Mouse (Mus musculus): ENCODE data around the gene Skor1.

The Skor1 gene

GRCm38 (mm10) chr9:63133659-63134058, 15.1 kb downstream of the Skor1 start:
- DNase-seq (ENCODE audit: low read depth) = no peak

GRCm38 (mm10) chr9:63132673-63133601, 15.8 kb downstream of the Skor1 start:
- peak; percentile 85 for DNase-seq (ENCODE audit: low read depth)

- no peak for DNase-seq (ENCODE audit: low read depth)
Measured at GRCm38 (mm10) chr9:63131957-63132602, 16.7 kb downstream of the Skor1 start.

DNA sequence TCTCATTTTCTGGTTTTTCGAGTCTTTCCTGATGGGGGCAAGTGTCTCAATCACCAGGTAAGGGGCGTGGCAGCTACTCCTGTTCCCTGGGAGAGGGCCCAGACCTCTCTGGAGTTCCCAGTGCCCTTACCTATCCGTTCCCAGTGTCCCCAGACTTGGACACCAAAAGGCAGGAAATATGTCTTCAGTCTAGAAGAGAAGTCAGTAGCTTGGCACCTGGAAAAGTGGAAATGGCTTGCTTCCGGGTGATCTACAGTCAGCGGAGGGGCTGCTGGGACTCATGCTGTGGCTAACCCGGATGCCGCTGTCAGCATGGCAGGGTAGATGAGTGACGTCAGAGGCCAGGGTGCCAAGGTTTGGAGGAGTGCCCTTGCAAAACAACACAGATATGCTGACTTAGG, 19.1 kb downstream of the Skor1 start:
- no peak for DNase-seq (ENCODE audit: low read depth)

- DNase-seq (ENCODE audit: low read depth) = no peak
Measured at GRCm38 (mm10) chr9:63124512-63124911, 24.2 kb downstream of the Skor1 start.

DNA sequence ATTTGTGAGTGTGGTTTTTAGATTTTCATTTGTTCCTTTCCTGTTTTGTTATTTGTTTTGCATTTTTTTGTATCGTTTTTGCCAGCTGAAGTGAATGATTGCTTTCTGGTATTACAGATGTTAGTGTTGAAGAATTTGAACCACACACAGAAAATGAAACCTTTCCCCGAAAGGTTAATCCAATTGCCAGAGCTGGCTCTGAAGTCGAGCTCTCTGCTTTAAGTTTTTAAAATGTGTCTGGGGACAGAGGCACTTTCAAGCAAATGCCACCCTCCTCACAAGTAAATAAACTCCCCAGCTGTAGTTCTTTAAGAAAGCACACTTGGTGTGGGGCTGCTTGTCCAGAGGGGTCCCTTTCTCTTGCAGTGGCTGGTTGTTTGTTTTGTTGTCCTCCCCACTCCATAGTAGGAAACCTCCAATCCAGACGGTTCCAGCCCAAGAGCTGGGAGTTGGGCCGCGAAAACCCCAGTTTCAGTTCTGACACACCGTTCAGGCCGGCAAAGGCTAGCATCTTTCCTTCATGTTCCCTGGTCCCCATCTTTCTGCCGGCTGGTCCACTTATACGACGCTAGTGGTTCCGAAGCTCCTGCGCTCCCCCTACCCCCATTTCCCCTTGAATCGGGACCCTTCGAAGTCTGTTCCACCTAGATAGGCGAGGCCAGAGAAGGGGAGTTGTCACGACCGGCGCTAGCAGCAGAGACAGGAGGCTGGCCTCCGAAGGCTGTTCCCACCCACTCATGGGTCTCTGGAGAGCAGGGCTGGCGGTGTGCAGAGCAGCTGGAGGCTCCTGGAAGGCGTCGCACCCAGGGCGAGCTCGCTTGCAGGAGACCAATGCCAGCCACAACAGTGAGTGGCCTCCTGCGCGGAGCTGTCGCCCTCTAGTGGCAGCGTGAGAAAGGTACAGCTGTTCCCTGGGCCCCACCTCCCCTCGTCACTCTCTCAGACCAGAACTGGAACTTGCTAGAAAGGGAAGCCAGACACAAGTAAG, 25.0 kb downstream of the Skor1 start:
- DNase-seq (ENCODE audit: low read depth) = peak; percentile 86

GRCm38 (mm10) chr9:63122161-63122833, 26.5 kb downstream of the Skor1 start:
- no peak for DNase-seq (ENCODE audit: low read depth)

- no peak for DNase-seq (ENCODE audit: low read depth)
Measured at GRCm38 (mm10) chr9:63118385-63118784, 30.4 kb downstream of the Skor1 start.

DNA sequence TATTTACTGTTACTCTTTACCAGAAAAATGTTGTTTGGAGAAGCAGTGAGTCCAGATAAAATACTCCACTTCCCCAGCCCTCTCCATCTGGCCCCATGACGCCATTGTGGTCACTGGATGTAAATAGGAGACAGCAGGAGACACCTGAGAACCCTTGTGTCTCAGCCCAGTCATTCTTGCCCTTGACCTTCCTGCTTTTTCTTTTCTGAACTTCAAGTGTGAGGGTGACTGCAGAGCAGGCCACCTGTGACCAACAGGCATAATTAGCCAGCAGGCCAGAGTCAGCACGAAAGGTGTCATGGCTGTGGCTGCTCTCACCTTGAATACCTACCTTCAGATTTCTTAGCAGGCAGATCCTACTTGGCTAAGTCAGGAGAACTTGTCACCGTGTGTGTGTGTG, 36.2 kb downstream of the Skor1 start:
- DNase-seq (ENCODE audit: low read depth) = no peak

GRCm38 (mm10) chr9:63109782-63110087, 39.0 kb downstream of the Skor1 start:
- no peak for DNase-seq (ENCODE audit: low read depth)

GRCm38 (mm10) chr9:63109020-63109781, 39.6 kb downstream of the Skor1 start:
- DNase-seq (ENCODE audit: low read depth) = peak; percentile 61

GRCm38 (mm10) chr9:63108580-63108979, 40.2 kb downstream of the Skor1 start:
- DNase-seq (ENCODE audit: low read depth) = no peak

- DNase-seq (ENCODE audit: low read depth) = no peak
Measured at GRCm38 (mm10) chr9:63100660-63101059, 48.1 kb downstream of the Skor1 start.

GRCm38 (mm10) chr9:63099876-63100275, 48.9 kb downstream of the Skor1 start:
- DNase-seq (ENCODE audit: low read depth) = no peak

- no peak for DNase-seq (ENCODE audit: low read depth)
Measured at GRCm38 (mm10) chr9:63099344-63099743, 49.4 kb downstream of the Skor1 start.

GRCm38 (mm10) chr9:63098887-63099286, 49.9 kb downstream of the Skor1 start:
- DNase-seq (ENCODE audit: low read depth) = no peak

DNA sequence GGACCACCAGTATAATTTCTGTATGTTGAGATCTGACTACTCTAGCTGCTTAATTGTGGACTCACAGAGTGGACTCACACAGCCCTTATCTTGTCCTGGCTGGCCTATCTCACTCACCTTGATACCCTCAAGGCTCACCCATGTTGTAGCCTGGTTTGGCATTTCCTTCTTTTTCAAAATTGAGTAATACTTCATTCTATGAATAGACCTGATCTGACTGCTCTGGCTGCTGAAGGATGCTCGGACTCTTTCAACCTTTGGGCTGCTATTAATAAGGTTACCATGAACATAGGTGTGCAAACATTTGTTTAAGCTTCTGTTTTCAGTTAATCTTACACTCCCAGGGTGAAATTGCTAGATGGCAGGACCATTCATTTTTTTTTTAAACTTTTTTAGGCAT, 51.6 kb downstream of the Skor1 start:
- DNase-seq (ENCODE audit: low read depth) = no peak

DNA sequence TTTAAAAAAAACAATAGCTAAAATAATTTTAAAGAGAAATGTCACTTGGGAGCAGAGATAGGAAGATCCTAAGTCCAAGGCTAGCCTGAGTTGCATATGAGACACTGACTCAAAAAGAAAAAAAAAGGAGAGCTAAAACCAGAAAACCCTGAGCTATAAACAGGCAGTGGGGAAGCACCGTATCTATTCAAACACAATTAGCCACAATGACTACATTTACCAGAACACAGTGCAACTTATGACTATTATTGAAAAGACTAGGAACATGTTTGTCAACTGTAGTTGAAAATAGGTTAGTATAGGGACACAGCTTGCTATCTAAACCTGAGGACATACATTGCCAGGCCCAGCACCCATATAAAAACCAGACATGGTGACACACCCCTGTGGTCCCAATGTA, 54.7 kb downstream of the Skor1 start:
- no peak for DNase-seq (ENCODE audit: low read depth)

DNA sequence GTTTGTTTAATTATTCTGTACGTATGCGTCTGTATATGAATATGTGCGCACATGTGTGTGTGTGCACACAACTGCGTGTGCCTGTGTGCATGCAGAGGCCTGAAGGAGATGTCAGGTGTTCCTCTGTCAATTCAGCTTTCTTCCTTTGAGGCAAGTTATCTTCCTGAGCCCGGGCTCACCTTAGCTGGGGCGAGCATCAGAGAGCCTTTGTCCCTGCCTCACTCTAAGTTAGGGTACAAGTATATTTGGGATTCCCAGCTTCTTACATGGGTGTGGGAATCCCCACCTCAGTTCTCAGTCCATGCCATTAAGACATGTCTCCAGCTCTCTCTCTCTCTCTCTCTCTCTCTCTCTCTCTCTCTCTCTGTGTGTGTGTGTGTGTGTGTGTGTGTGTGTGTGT, 56.2 kb downstream of the Skor1 start:
- no peak for DNase-seq (ENCODE audit: low read depth)

- DNase-seq (ENCODE audit: low read depth) = peak; percentile 42
Measured at GRCm38 (mm10) chr9:63091971-63092528, 56.7 kb downstream of the Skor1 start.
